Mouse (Mus musculus) lung, embryonic 16.5 days (tissue): ENCODE data around the gene L3mbtl3. TPM values are rescaled to one million over a fixed set of nuclear protein-coding genes. Genes with fewer than 3 reads are reported as not detected.

Experiments
- ATAC-seq: fragments of 200-750 bp; cut with Nextera tagmentation; 2 replicates; pipeline ENCODE4 v1.8.0; 2017; ENCODE audit warnings: low read depth, mild to moderate bottlenecking, moderate library complexity
- H3K27ac ChIP-seq: fragments of 300-500 bp; sonication (generic); 2 replicates; pipeline ENCODE4 v1.5.1; 2014; ENCODE audit warnings: mild to moderate bottlenecking, control low read depth, low read length
- H3K27me3 ChIP-seq: fragments of 300-500 bp; sonication (generic); 2 replicates; pipeline ENCODE4 v1.6.1; 2014; ENCODE audit warnings: low read depth, low read length, mixed read lengths; ENCODE audit not compliant: control insufficient read depth, insufficient read depth
- H3K36me3 ChIP-seq: fragments of 300-500 bp; sonication (generic); 2 replicates; pipeline ENCODE4 v1.6.1; 2014; ENCODE audit warnings: low read length; ENCODE audit not compliant: control insufficient read depth, insufficient read depth
- H3K4me1 ChIP-seq: fragments of 300-500 bp; sonication (generic); replicated peaks from 2 replicates; pipeline ENCODE4 v1.6.1; 2014; ENCODE audit warnings: low read length, mixed read lengths; ENCODE audit not compliant: control insufficient read depth, insufficient read depth
- H3K4me2 ChIP-seq: fragments of 300-500 bp; sonication (generic); 2 replicates; pipeline ENCODE4 v1.6.1; 2014; ENCODE audit warnings: low read depth, low read length, control low read depth
- H3K4me3 ChIP-seq: fragments of 300-500 bp; sonication (generic); 2 replicates; pipeline ENCODE4 v1.5.1; 2014; ENCODE audit warnings: mild to moderate bottlenecking, low read length, control low read depth
- H3K9ac ChIP-seq: fragments of 300-500 bp; sonication (generic); 2 replicates; pipeline ENCODE4 v1.6.1; 2014; ENCODE audit warnings: low read length, control low read depth
- H3K9me3 ChIP-seq: fragments of 300-500 bp; sonication (generic); 2 replicates; pipeline ENCODE4 v1.6.1; 2016; ENCODE audit warnings: low read length; ENCODE audit not compliant: control insufficient read depth
- WGBS: fragments of 180-500 bp; shearing (Covaris S2); extraction: QIAGEN DNeasy Blood & Tissue Kit; methylation state at CpG from one replicate; pipeline ENCODE4 v1.1.7; 2014; 5-methylcytosine and 5-hydroxymethylcytosine counted together
- polyA plus RNA-seq: library from polyadenylated mRNA; unstranded; fragments of >200 nt; fragmentation: Nextera tagmentation; extraction: Ambion mirVana; gene quantifications from 2 replicates; pipeline ENCODE4 v1.2.1, GENCODE M21; 2015

L3mbtl3 gene
- polyA plus RNA-seq, 1 experiment from 2014 or later = 13.5 TPM

DNA sequence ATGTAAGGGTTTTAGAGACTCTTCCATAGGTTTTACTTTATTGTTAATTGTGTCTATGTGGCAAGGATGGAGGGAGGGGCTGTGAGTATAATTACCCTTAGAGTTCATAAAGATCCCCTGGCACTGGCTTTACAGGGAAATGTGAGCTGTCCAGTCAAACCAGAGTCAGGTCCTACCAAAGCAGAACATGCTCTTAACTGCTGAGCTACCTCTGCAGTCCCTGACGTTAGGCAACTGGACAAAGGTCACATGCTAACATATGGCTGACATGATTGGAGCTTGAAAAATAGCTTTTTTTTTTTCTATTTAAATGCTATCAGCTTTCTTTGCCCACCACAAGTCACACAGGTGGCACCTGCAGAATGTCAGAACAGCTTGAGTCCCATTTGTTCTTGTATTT lies 25.6 kb downstream of the L3mbtl3 start:
- H3K9me3 ChIP-seq = no peaks in the 10 kb centered on the region
- H3K4me3 ChIP-seq = no peak overlapping the region
- no peaks in the 10 kb centered on the region for H3K4me1 ChIP-seq
- H3K27me3 ChIP-seq = no peaks in the 10 kb centered on the region
- no peak for ATAC-seq
- no peak overlapping the region for H3K27ac ChIP-seq
- peaks cover 8% of the 10 kb centered on the region for H3K36me3 ChIP-seq
- H3K4me2 ChIP-seq = no peak overlapping the region
- H3K9ac ChIP-seq = no peak overlapping the region
- WGBS = 55% methylated on average over 1 of the region's 1 CpGs

DNA sequence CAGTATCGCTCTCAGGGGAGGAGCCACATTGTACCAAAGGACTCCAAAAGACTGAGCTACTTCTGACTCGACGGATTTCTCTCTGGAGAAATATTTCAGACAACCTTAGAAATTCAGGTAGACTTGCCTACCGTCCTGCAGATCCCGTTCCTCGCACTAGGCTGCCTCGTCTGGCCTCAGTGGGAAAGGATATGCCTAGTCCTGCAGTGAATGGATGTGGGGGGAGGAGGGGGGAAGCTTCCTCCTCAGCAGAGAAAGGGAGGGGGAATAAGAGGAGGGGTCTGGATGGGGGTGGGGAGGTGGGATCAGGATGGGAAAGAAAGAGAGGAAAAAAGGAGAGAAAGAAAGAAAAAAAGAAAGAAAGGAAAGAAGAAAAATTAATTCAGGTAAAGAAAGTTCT lies 28.2 kb downstream of the L3mbtl3 start:
- ATAC-seq = no peak
- 60% methylated on average over 7 of the region's 7 CpGs for WGBS
- H3K9ac ChIP-seq = no peak overlapping the region
- no peak overlapping the region for H3K4me2 ChIP-seq
- no peak overlapping the region for H3K27ac ChIP-seq
- no peaks in the 10 kb centered on the region for H3K4me1 ChIP-seq
- H3K27me3 ChIP-seq = no peaks in the 10 kb centered on the region
- H3K36me3 ChIP-seq = peaks cover 13% of the 10 kb centered on the region
- no peaks in the 10 kb centered on the region for H3K9me3 ChIP-seq
- no peak overlapping the region for H3K4me3 ChIP-seq

DNA sequence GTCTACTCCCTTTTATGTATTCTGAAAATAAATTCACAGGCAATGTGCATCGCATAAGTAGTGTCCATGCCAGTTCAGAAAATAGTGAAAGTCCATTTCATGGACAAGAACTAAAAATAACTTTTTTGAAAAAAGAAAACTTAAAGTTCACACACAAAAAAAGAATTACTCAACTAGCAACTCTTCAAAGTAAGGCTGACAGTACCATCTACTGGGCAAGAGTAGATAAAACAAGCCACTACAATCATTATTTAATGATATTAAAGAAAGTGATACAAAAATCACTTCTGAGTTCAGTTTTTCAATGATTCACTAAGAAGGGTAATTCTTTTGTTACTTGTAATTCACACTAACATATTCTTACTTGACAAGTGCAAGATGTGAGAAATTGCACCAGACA lies 29.9 kb downstream of the L3mbtl3 start:
- no peak for ATAC-seq
- Histone ChIP-seq H3K27me3 (no peaks in the 10 kb centered on the region), H3K4me3 (no peak overlapping the region), H3K36me3 (peaks cover 16% of the 10 kb centered on the region), H3K9me3 (no peaks in the 10 kb centered on the region), H3K4me2 (no peak overlapping the region), H3K4me1 (no peaks in the 10 kb centered on the region), H3K9ac (no peak overlapping the region), H3K27ac (no peak overlapping the region)
- WGBS = 47% methylated on average over 1 of the region's 1 CpGs

DNA sequence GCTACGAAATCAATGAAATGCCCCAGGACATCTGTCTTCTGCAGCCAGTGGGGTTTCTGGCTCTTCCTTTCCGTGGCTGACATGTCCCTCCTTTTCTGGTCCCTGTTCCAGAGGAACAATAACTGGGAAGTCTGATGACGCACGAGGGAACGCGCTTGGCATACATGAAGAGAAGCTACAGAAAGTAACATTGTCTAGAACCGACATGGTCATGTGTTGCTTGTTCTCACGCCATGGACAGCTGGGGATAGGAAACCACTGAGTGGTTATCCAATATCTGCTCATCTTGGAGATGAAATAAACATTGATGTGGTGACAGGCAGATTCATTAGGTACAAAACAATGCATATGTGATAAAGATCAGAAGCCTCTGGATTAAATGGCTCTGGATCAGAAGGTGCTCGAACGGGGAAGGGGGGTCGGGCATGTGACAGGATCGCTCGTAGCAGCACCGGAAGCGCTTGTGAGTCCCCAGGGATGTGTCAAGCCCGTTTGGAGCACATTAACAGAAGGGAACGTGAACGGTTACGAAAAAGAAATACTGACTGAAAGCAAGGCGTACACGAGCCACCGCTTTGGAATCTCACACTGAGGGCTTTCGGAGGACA lies 37.8 kb downstream of the L3mbtl3 start:
- Histone ChIP-seq H3K4me2 (no peak overlapping the region), H3K36me3 (peaks cover 28% of the 10 kb centered on the region), H3K4me3 (no peak overlapping the region), H3K9me3 (no peaks in the 10 kb centered on the region), H3K9ac (no peak overlapping the region), H3K27me3 (no peaks in the 10 kb centered on the region), H3K27ac (no peak overlapping the region), H3K4me1 (no peaks in the 10 kb centered on the region)
- WGBS = 71% methylated on average over 23 of the region's 23 CpGs
- ATAC-seq = peak; percentile 51; the same call in 1 of the 2 replicates

DNA sequence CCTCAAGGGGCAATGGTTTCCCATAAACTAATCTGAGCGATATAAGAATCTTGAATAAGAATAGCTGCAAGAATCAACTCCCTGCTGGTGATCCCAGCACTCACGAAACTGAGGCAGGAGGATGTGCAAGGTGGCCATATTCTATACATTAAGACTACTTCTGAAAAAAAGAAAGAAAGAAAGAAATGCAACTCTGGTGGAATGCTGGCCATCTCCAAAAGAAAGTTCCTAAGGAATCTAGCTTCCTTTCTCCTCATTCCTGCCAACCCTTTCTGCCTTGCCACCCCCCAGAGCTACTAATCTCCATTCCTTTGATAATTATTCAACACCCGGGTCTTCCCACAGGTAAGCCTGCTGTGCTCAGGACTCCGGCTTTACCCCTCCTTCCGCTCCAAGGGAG lies 41.8 kb downstream of the L3mbtl3 start:
- WGBS = 67% methylated on average over 5 of the region's 5 CpGs
- H3K9me3 ChIP-seq = no peaks in the 10 kb centered on the region
- H3K4me2 ChIP-seq = no peak overlapping the region
- no peak overlapping the region for H3K27ac ChIP-seq
- no peak overlapping the region for H3K9ac ChIP-seq
- H3K27me3 ChIP-seq = no peaks in the 10 kb centered on the region
- H3K4me1 ChIP-seq = no peaks in the 10 kb centered on the region
- H3K36me3 ChIP-seq = peaks cover 22% of the 10 kb centered on the region
- ATAC-seq = no peak
- no peak overlapping the region for H3K4me3 ChIP-seq

DNA sequence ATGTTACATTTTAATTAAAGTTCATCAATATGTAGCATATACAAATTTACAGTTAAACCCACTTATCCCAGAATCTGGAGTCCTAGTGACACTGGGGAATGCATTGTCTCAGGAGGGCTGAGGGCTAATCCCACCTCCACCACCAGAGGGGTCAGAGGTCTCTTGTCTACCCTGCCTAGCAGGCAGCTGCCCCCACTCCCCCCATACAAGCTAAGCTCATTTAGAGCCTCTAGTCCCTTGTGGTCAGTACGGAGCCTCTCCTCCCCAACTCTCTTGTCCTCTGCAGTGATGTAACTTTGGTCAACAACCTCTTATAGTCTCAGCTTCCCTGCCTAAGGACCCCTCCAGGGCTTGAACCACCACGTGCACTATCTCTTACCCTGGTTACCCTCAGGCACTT lies 43.0 kb downstream of the L3mbtl3 start:
- WGBS = 43% methylated on average over 2 of the region's 2 CpGs
- H3K27ac ChIP-seq = no peak overlapping the region
- H3K36me3 ChIP-seq = peaks cover 19% of the 10 kb centered on the region
- H3K9ac ChIP-seq = no peak overlapping the region
- ATAC-seq = no peak
- H3K4me3 ChIP-seq = no peak overlapping the region
- no peaks in the 10 kb centered on the region for H3K9me3 ChIP-seq
- no peak overlapping the region for H3K4me2 ChIP-seq
- H3K27me3 ChIP-seq = no peaks in the 10 kb centered on the region
- no peaks in the 10 kb centered on the region for H3K4me1 ChIP-seq

DNA sequence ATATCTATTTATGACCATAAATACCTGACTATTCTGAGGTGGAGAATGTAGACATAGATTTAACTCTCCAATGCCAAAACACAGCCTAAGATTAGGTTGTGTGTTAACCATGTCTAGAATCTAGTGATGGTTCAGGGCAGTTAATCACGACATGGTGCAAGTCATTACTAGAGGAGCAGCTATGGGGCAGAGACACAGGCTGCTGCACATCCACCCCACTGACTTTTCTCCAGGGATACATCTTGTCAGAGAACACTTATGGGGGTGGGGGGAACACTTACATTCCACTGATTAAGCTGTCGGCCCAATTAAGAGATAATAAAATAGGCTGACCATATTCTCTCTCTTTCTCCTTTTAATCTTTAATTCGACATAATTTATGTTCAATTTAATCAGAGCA lies 46.9 kb downstream of the L3mbtl3 start:
- no peak overlapping the region for H3K4me2 ChIP-seq
- WGBS = 74% methylated on average over 3 of the region's 3 CpGs
- no peaks in the 10 kb centered on the region for H3K27me3 ChIP-seq
- peaks cover 11% of the 10 kb centered on the region for H3K36me3 ChIP-seq
- H3K4me3 ChIP-seq = no peak overlapping the region
- no peak overlapping the region for H3K9ac ChIP-seq
- ATAC-seq = no peak
- no peaks in the 10 kb centered on the region for H3K4me1 ChIP-seq
- no peaks in the 10 kb centered on the region for H3K9me3 ChIP-seq
- H3K27ac ChIP-seq = no peak overlapping the region

DNA sequence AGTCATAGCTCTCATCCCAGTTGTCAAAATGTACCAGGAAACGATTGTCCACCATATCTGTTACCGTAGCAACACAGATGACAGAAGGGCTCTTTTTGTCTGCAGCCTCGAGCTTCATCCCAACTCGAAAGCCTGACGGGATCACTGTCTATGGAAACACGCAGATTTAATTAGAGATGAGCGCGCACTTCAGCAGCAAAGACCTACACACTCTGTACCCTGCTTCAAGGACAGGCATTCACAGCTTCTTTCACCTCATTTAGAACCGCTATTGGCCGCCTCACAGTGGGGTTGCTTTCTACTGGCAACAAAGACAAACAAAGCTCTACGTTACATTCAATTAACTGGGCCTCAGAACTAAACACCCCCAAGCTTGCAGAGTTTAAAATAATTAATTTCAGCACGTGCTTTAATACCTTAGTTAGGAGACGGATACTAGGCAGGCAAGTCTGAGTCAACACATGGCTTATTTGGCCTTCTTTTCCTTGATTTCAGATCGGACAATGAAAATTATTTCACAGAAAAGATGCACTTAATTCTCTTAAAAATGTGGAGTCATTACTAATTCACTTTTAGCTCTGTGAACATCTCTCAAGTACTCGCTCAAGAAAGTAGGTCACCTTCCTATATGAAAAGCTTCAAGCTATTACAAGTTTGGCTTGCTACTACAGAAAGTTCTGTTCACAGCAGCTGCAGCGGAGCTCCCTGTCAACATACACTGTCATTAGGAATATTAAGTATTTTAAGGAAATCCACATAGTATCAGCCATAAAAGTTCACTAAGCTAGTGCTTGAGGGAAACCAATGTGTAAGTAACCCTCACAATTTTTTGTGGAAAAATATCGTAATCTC lies 47.9 kb downstream of the L3mbtl3 start:
- Histone ChIP-seq H3K36me3 (peaks cover 11% of the 10 kb centered on the region), H3K4me3 (no peak overlapping the region), H3K9me3 (no peaks in the 10 kb centered on the region), H3K27me3 (no peaks in the 10 kb centered on the region), H3K4me1 (no peaks in the 10 kb centered on the region), H3K9ac (no peak overlapping the region), H3K4me2 (no peak overlapping the region), H3K27ac (no peak overlapping the region)
- 81% methylated on average over 17 of the region's 17 CpGs for WGBS
- no peak for ATAC-seq

DNA sequence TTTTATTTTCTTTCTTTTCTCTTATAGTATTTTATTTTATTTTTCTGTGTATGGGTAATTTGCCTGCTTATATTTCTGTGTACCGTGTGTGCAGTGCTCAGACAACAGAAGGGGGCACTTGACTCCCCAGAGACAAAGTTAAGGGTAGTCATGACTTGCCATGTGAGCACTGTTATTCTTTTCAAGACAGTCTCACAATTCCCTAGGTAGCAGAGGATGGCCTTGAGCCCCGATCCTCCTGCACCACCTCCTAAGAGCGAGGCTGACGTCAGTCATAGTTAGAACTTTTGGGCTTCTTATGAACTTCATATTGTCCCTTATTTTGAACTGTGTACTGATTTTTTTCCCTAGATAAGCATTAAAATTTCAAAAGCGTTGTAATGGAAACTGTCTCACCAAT lies 48.5 kb downstream of the L3mbtl3 start:
- WGBS = 90% methylated on average over 5 of the region's 5 CpGs
- Histone ChIP-seq H3K4me3 (no peak overlapping the region), H3K36me3 (peaks cover 11% of the 10 kb centered on the region), H3K9me3 (no peaks in the 10 kb centered on the region), H3K27me3 (no peaks in the 10 kb centered on the region), H3K9ac (no peak overlapping the region), H3K27ac (no peak overlapping the region), H3K4me2 (no peak overlapping the region), H3K4me1 (no peaks in the 10 kb centered on the region)
- no peak for ATAC-seq
